Mouse (Mus musculus): ENCODE measurements at regions not wholly inside any gene's neighbourhood (a gene's known extent, or its start where the extent isn't known, plus 50 kb on each side); places are given as distances from the start of the nearest gene placed in this dataset.

GRCm38 (mm10) chr1:77933095-77933766 lies 263.7 kb downstream of the Pax3 start:
- DNase-seq, result no peak

- no peak for DNase-seq
Observed at GRCm38 (mm10) chr1:77932226-77932625, 264.7 kb downstream of the Pax3 start.

- DNase-seq, result peak; percentile 24
Observed at GRCm38 (mm10) chr1:77930661-77931060, 266.3 kb downstream of the Pax3 start.

GRCm38 (mm10) chr1:77929552-77929951 lies 267.4 kb downstream of the Pax3 start:
- DNase-seq, result no peak

GRCm38 (mm10) chr1:77926146-77926545 lies 270.8 kb downstream of the Pax3 start:
- DNase-seq, result no peak

GRCm38 (mm10) chr1:77896226-77896625 lies 300.7 kb downstream of the Pax3 start:
- peak; percentile 15 for DNase-seq

- DNase-seq, result no peak
Observed at GRCm38 (mm10) chr1:77879026-77879425, 317.9 kb downstream of the Pax3 start.

GRCm38 (mm10) chr1:77870125-77870524 lies 326.8 kb downstream of the Pax3 start:
- no peak for DNase-seq

- DNase-seq, result no peak
Observed at GRCm38 (mm10) chr1:77869174-77869573, 327.8 kb downstream of the Pax3 start.

GRCm38 (mm10) chr1:77859931-77860330 lies 337.0 kb downstream of the Pax3 start:
- no peak for DNase-seq

GRCm38 (mm10) chr1:77854366-77854765 lies 339.5 kb upstream of the Epha4 start:
- DNase-seq, result no peak

GRCm38 (mm10) chr1:77847766-77848615 lies 333.1 kb upstream of the Epha4 start:
- no peak for DNase-seq

GRCm38 (mm10) chr1:77846039-77846727 lies 331.3 kb upstream of the Epha4 start:
- DNase-seq, result no peak

GRCm38 (mm10) chr1:77840672-77841071 lies 325.8 kb upstream of the Epha4 start:
- no peak for DNase-seq

- no peak for DNase-seq
Observed at GRCm38 (mm10) chr1:77832174-77832573, 317.3 kb upstream of the Epha4 start.

GRCm38 (mm10) chr1:77824716-77825387 lies 310.0 kb upstream of the Epha4 start:
- no peak for DNase-seq

- DNase-seq, result peak; percentile 14
Observed at GRCm38 (mm10) chr1:77823801-77824687, 309.2 kb upstream of the Epha4 start.

GRCm38 (mm10) chr1:77820101-77820500 lies 305.2 kb upstream of the Epha4 start:
- no peak for DNase-seq

- no peak for DNase-seq
Observed at GRCm38 (mm10) chr1:77815451-77815850, 300.6 kb upstream of the Epha4 start.

- DNase-seq, result no peak
Observed at GRCm38 (mm10) chr1:77811573-77811972, 296.7 kb upstream of the Epha4 start.

GRCm38 (mm10) chr1:77790974-77791373 lies 276.1 kb upstream of the Epha4 start:
- no peak for DNase-seq

- no peak for DNase-seq
Observed at GRCm38 (mm10) chr1:77754326-77754725, 239.4 kb upstream of the Epha4 start.
